Mouse (Mus musculus): ENCODE results near the gene Ciapin1.

GRCm38 (mm10) chr8:94810153-94810552 lies 28.0 kb downstream of the Ciapin1 start, which contains the start of gene Ccl17:
- TF ChIP-seq POLR2A (IDR thresholded peaks at IDR 0.05; ENCODE audit: control insufficient read depth, low read depth, low read length), result no peak
- TF ChIP-seq CTCF (IDR thresholded peaks at IDR 0.05; ENCODE audit: control insufficient read depth, insufficient read depth, insufficient replicate concordance, low read depth, low read length), result no peak

Data from testis, adult 2 months (tissue).